Mouse (Mus musculus) heart, postnatal 10 days (tissue): Measurements from ENCODE around the gene Amd1. TPM values are rescaled to one million over a fixed set of nuclear protein-coding genes. Genes with fewer than 3 reads are reported as not detected.

Experiments
- DNase-seq, 2 experiments: peaks; one replicate each; pipeline ENCODE4 v3.0.0; 2021
- intact Hi-C: fragments of 180-260 bp; cut with DNase I; formaldehyde crosslinking; loops from one replicate; pipeline ENCODE4 v1.15.1; 2025
- total RNA-seq, 2 experiments: library from RNA; stranded (reverse); gene quantifications; 2 replicates each; pipeline ENCODE4 v1.2.3; 2021

Gene Amd1
- total RNA-seq, 2 experiments from 2014 or later, result 41.9 to 64.2 TPM

DNA sequence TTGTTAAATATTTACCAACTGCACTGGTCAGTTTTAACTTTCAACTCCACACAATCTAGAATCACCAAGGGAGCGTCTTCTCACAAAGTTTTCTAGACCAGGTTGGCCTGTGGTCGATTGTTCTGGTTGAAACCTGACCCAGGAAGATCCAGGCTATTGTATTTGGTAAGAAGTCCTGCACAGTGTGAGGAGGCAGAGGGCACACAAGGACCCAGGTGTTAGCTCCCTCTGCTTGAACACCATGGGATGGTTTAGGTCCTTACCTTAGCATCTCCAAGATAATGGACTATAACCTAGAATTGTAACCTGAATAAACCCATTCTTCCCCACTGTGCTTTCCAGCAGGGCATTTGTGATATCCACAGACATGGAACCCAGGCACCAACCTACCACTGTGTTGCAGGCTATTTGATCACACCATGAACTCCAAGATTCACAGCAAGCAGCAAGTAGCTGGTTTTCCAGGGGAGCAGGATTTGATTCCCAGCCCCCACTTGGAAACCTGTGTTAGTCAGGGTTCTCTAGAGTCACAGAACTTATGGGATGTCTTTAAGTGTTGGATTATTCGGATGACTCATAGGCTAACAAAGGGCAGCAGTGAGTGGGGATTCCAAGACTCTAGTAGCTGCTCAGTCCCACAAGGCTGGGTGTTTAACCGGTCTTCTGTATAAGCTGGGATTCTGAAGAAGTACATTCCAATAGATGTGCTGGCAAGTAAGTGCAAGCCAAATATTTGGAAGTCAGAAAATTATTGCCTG is 6.0 kb upstream of the Amd1 start:
- no peak for DNase-seq
- intact Hi-C loops, result no loop called here

DNA sequence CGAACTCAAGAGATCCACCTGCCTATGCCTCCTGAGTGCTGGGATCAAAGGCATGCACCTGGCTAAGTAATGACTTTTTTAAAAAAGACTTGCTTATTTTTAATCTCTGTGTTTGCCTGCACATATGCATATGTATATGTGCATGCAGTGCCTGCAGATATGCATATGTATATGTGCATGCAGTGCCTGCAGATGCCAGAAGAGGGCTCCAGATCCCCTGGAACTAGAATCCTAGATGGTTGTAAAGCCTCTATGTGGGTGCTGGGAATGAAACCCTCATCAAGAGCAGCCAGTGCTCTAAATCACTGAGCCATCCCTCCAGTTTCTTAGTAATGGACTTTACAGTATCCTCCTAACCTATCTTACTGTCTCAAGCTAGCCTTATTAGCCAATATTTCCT is 4.0 kb upstream of the Amd1 start:
- intact Hi-C loops, result no loop called here
- DNase-seq, result no peak

DNA sequence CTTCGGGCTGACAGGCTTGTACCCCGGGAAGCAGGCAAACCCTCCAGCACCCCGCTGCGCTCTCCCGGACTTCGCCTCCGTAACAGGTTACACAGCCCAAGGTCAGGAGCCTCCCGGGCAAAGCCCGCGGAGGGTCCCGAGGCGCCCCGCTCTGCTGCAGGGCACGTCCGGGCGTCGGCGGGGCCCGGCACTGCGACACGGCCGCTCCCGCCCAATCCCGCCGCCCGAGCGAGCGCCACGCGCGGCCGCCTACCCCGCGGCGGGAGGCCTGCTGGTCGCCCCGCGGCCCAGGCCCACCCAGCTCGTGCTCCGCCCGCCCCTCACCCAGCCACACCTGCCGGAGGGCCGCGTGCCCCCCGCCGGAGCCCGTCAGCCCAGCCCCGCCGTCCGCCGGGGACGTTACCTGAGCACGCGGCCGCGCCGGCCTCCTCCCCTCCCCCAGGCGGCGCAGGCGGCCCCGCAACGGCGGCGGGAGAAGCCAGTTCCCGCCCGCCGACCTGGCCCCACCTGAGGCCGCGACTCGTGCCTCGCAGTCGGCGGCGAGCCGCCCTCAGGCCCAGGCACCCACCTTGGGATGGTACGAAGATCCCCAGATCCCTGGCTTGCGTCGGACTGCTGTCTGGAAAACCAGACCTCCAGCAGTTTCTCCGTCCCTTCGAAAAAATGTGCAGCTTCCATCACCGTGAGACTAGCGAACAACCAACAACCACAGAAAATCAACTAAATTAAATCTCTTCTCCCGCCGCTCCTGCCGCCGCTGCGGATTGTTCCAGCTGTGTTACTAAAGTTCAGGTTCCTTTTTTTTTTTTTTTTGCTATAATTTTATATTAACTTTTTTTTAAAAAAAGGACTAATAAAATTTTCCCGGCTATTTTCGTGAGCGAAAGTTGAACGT is 558 bp downstream of the Amd1 start:
- intact Hi-C loops, result loop anchor here (1.0 kb wide), 2 partner anchors 42 to 48 kb away; no protein-coding TSS in a partner anchor
- DNase-seq, result peak; percentile 62

DNA sequence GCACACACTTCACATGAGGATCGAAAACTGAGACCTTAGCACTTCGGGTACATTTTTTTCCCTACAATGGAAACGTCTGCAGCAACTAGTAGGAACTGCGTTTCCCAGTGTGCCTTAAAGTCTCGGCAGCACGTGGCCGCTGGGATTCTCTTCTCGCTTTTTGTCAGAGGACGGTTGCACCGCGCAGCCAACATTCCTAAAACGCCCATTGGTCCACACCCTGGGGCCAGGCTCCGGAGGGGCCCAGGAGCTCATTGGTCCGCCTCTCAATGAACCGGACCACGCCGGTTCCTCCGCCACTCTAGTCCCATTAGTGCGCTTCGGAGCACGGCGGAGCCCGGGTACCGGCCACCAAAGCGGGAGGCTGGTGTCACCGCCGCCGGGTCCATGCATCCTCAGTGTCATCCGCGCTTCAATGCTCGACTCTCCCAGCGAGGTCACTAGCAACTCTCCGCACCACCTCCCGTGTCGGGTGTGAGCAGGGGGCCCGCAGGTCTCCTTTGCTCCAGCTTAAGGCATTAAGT is 1.3 kb downstream of the Amd1 start:
- intact Hi-C loops, result loop anchor here (1.0 kb wide), 1 partner anchor 41 kb away; no protein-coding TSS in a partner anchor
- peak; percentile 91 for DNase-seq

DNA sequence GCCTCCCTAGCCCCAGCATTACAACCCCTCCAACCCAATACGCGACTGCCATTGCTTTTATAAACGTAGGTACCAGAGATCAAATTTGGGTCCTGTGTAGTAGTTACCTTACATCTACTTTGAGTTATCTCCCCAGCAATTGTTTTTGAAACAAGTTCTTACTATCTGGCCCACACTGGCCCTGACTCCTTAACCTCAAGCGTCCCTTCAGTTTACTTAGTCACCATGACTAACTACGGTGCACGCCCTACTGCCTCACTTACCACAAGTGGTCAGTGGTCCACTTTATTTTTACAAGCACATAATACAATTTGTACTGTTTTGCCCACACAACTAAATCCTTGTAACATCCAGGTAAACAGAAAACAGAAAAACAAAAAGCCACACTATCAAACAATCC is 9.3 kb downstream of the Amd1 start:
- DNase-seq, result no peak
- intact Hi-C loops, result no loop called here

DNA sequence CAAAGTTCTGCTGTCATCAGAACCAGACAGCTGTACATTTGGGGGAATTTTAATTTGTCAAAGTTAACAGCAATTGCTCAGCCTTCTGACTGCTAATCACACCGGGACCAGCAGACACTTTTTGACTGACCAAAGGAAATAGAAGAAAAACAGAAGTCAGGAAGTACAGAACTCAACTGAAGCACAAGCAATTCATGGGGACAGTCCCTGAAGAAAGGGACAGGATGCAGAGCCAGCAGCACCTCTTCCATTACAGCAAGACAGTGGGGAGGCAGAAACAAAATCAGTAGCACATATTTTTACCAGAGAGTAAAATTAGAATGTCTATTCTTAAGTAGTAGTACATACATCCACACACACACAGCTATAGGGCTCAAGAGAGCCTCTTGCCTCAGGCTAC is 15.2 kb downstream of the Amd1 start:
- intact Hi-C loops, result no loop called here
- DNase-seq, result no peak

DNA sequence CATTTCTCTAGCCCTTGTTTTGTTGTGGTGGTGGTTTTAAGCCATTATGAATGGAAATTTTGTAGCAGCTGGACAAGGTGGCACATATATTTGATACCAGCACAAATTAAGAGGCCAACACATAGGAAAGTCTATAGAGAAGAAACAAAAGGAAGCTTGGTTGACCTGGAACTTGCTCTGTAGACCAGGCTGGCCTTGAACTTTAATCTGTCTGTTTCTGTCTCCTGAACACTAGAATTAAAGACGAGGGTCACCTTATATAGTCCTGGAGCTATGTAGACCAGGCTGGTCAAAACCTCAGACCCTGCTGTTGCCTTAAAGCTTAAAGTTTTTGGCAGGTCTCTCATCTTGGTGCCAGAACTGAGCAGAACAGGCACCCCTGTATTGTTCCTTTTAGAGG is 16.4 kb downstream of the Amd1 start:
- intact Hi-C loops, result no loop called here
- DNase-seq, result no peak

DNA sequence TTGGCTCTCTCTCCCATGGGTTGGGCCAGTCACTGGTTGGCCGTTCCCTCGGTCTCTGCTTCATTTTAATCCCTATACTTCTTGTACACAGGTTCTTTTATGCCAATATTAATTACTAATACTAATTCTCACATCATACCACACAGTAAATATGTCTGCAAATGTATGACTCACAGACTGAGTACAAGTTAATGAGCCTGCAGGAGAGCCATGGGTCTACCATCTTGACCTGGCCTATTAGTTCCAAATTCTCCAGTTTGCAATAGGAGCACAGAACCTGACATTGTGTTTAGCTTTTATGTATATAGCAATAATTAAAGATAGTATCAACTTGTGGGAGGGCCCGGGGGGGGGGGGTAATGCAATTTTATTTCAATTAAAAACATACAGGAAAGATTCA is 17.0 kb downstream of the Amd1 start:
- intact Hi-C loops, result no loop called here
- no peak for DNase-seq

DNA sequence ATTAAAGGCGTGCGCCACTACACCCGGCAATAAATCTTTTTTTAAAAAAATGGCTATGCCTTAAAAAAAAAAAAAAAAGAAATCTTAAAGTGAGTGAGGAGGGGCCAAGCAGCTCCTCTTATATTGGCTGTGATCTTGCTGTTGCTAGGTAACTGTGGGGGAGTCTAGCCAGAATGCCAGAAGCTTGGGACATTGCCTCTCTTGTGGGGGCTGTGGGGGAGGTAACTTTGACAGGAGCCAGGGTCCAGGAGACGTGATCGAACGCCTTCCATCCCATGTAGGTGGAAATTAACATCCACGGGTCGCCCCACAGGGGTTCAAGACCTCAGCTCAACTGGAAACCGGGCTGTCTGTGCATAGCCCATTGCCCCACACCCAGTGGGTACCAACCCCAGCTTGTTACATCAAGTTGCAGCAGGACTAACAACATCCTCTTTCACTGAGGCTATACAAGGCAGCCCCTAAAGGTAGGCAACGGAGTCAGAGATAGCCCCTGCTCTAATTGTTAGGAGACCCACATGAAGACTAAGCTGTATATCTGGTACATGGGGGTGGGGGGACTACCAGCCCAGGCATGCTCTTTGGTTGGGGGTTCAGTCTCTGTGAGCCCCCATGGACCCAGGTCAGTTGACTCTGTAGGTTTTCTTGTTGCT is 17.7 kb downstream of the Amd1 start:
- intact Hi-C loops, result no loop called here
- DNase-seq, result no peak

DNA sequence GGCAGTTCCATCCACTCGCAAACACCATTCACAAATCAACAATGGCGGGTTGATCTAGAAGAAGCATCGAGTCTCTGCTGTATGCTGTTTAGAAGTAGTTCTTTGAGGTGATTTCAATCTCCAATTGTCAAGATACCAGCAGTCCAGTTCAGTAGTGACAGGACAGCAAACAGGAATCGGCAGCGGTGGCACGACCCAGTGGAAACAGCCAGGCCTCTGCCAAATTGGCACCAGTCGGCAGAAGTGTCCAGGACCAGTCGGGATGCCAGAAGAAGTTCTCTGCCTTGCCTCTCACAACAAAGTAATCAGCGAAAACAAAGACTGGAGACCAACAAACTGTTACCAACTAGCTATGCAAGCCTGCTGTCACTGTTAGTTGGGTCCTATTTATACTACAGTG is 18.4 kb downstream of the Amd1 start:
- intact Hi-C loops, result no loop called here
- DNase-seq, result no peak

DNA sequence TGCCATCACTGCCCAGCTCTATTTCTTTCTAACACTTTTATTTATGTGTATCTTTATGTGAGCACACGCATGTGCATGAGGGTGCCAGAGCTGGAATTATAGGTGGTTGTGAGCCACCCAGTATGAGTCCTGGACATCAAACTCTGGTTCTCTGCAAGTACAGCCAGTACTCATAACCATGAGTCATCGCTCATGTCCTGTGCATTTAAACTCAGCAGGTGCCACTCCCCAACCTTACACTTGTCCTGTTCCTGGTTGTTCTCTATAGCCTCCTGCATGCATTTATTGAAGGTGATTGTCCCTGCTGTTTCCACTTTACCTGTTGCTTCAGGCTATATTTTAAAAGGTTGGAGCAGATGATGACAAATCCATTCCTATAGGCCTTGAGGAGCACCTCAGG is 20.4 kb downstream of the Amd1 start:
- no peak for DNase-seq
- intact Hi-C loops, result no loop called here

DNA sequence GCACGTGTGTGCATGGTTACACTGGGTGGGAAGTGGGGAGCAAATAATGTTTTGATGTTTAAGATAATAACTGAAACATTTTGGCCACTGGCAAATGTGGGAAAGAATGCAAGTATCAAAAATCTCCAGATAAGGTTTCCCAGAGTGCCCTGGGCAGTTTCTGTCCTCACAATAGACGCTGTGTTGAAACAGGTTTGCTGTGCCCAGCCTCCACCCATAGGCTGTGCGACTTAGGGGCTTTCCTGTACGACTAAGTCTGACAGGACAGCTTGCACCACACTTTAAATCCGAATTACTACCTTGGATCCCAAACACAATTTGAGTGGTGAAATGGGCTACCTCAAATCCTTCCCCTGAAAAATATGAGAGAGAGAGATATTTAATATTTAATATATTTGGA is 23.7 kb downstream of the Amd1 start:
- intact Hi-C loops, result no loop called here
- no peak for DNase-seq

DNA sequence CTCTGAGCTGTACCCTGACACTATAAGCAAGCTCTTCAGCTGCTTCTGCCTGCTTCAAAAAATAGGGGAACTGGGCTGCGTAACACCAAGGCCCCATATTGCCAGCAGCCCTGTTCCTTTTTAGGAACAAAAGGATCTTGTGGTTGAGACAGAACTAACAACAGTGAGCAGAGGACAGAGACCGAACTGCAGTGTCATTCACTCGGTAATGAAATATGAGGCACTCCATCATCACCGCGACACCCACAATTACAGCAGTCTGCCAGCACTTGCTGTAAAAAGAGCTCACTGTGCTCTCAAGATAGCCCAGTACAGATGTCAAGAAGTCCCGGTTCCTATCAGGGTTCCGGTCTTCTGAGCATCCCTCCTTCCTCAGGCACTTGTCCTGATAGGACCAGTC is 26.0 kb downstream of the Amd1 start:
- DNase-seq, result no peak
- intact Hi-C loops, result no loop called here

DNA sequence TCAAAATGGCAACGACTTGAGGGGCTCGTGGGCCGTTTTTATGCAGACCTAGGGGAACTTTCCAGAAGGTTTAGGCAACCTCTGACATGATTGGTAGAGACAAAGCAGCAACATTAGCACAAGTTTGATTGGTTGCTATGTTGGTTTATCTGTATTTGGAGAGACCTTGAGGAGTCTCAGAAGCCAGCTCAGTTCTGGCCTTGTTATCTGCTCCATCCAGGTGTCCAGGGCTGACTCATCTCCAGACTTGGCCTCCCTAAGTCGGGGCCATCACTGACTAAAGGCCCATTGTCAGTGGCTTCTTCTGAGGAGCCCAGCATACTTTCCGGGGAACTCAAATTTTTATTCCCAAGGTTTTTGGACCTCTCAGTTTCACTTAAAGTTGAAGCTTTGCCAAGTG is 28.0 kb downstream of the Amd1 start:
- intact Hi-C loops, result no loop called here
- no peak for DNase-seq

DNA sequence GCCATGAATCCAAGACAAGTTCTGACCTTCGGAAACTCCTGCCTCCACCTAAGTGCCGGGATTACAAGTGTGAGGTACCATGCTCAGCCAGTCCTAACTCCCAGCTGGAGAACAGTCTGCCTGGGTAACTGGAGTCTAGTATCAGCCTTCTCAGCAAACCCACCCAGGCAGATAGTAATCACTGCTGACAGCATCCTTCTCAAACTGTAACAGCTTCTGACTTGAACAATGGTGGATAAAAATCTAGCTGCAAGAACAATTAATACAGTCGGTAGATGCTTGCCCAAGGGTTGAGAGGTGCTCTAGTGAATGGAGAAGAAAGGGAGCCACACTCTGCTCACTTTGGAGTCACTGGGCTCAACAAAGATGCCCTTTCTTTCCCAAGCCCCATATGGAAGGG is 30.8 kb downstream of the Amd1 start:
- intact Hi-C loops, result no loop called here
- DNase-seq, result no peak

DNA sequence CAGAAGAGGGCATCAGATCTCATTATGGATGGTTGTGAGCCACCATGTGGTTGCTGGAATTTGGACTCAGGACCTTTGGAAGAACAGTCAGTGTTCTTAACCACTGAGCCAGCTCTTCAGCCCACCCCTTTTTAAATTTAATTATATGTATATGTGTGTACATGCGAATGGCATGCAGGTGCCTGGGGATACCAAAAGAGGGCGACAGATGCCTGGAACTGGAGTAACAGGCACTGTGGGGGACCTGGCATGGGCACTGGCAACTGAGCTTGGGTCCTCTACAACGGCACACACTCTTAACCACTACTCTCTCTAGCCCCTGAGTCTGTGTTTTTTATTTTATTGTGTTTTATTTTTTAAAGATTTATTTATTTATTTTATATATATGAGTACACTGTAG is 37.1 kb downstream of the Amd1 start:
- intact Hi-C loops, result loop anchor here (5.0 to 10.0 kb wide), 2 partner anchors 162 to 350 kb away; no protein-coding TSS in a partner anchor
- no peak for DNase-seq

DNA sequence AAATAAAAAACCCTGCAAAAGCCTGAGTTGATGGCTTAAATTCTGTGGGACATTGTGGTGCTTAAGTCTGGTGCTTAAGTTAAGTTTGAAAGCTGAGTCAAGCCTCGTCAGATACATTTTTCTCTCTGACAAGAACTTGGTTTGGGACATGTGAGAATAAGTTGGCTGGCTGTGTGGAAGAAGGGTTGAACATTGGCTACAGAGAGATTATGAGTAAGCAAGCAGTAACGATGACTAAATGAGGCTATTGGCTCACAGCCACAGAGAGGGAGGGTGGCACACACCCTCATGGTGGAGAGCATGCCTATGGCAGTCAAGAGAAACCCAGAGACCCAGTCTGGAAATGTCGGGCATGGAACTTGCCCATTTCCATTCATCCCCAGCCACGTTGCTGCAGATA is 38.3 kb downstream of the Amd1 start:
- intact Hi-C loops, result loop anchor here (5.0 to 10.0 kb wide), 2 partner anchors 164 to 351 kb away; no protein-coding TSS in a partner anchor
- DNase-seq, result peak in 1 of 2 experiments; percentile 21

DNA sequence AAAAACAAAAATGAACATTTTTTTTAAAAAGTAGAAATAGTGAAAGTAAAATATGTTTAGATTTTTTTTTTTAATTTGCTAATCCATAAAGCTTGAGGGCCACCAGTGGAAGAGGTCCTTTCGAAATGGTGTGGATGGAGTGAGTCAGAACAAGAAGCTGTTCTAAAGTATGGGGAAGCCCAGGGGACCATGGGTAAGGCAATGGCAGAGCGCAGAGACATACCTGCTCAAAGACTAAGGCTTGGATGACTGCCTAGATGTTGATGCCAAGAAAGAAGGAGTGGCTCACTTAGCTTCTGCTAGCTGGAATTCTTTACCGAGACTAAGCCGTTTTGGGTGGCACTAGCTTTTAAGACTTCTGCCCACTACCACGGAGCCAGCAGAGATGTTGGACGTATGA is 39.8 kb downstream of the Amd1 start:
- DNase-seq, result no peak
- intact Hi-C loops, result loop anchor here (5.0 to 10.0 kb wide), 2 partner anchors 165 to 353 kb away; no protein-coding TSS in a partner anchor

DNA sequence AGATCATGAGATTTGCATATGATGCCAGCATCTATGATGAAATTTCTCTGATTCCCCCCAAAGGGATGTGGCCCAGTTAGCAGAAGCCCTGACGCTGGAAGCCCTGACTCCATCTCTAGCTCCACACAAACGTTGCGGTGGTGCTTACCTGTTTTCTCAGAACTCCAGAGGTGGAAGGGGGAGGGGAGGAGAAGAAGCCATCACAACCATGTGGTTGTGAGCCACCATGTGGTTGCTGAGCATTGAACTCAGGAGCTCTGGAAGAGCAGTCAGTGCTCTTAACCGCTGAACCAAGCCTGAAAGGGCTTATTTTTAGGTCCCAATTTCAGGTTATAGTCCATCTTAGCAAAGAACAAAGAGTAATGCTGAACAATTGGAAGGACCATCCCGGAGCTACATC is 41.7 kb downstream of the Amd1 start:
- no peak for DNase-seq
- intact Hi-C loops, result loop anchor here (5.0 to 10.0 kb wide), 2 partner anchors 167 to 354 kb away; no protein-coding TSS in a partner anchor

DNA sequence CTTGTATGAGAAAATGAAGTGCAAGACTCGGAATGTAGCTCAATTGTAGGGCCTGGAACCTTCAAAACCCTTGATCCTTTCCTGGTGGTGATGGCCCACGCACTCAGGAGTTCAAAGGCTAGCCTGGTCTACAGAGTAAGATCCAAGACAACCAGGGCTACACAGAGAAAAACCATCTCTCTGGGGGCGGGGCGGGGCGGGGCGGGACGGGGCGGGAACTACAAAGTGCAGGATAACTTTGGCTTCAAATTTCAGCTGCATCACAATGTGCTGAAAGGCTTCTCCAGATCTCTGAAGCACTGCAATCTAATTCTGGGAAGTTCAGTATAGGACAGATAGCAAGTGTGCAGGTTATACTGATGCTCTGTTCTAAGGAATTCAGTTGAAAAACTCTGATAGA is 42.4 kb downstream of the Amd1 start:
- no peak for DNase-seq
- intact Hi-C loops, result loop anchor here (1.0 kb wide), 3 partner anchors 42 to 270 kb away; no protein-coding TSS in a partner anchor

DNA sequence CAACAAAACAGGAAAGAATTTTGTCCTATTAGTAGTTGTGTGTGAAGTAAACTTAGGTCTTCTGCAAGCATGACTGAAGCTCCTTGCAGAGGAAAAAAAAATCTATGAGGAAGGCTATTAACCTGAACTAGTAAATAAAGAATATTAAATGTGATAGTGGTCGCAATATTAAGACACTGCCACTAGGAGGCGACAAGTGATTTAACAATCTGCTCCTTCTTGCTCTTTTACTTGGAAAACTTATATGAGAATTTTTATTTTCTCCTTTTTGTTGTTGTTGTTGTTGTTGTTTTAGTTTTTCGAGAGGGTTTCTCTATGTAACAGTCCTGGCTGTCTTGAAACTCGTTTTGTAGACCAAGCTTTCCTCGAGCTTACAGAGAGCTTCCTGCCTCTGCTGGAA is 43.0 kb downstream of the Amd1 start:
- peak; percentile 67 to 75 for DNase-seq
- intact Hi-C loops, result loop anchor here (1.0 kb wide), 4 partner anchors 42 to 270 kb away; no protein-coding TSS in a partner anchor
